Mouse (Mus musculus) gastrocnemius, postnatal 4 days (tissue): ENCODE measurements around the gene Atp6v0d1. TPM values are rescaled to one million over a fixed set of nuclear protein-coding genes. Genes with fewer than 3 reads are reported as not detected.
"Not testable (repeated sequence)": the region's sequence is repeated elsewhere in the genome, so short reads cannot be mapped to it uniquely, and the experiment has no call there.

Source experiments
- DNase-seq, 2 experiments: peaks; one replicate each; pipeline ENCODE4 v3.0.0; 2021 to 2022; ENCODE audit warnings: low spot score in 2 of 2, mixed read lengths in 2 of 2
- total RNA-seq, 2 experiments: library from RNA; stranded (reverse); gene quantifications; 2 replicates each; pipeline ENCODE4 v1.2.3; 2021

The Atp6v0d1 gene
- total RNA-seq, 2 experiments from 2014 or later, result 71.8 to 71.9 TPM

GRCm38 (mm10) chr8:105575538-105575937 lies 9.7 kb upstream of the Atp6v0d1 start:
- DNase-seq, result no peak

DNA sequence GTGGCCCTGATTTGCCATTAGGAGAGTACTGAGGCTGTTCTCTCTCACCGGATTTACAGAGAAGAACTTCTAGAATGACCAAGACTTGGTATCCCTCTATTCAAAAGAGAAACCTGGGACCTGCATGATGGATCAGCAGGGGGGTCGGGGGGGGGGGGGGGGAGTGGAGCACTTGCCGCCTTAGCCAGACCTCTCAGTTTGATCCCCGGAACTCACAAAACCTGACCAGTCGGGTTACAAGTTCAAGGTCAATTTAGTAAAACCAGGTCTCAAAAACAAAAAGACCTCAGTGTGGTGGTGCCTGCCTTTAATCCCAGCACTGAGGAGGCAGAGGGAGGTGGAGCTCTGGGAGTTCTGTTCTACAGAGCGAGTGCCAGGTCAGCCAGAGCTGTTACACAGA lies 8.9 kb upstream of the Atp6v0d1 start:
- DNase-seq, result no peak

GRCm38 (mm10) chr8:105573427-105573826 lies 7.6 kb upstream of the Atp6v0d1 start:
- DNase-seq, result peak in 1 of 2 experiments; percentile 42

- no peak for DNase-seq
Measured at GRCm38 (mm10) chr8:105571810-105572209, 6.0 kb upstream of the Atp6v0d1 start.

GRCm38 (mm10) chr8:105566703-105567595 lies 1.1 kb upstream of the Atp6v0d1 start:
- peak in 1 of 2 experiments; percentile 18 for DNase-seq

DNA sequence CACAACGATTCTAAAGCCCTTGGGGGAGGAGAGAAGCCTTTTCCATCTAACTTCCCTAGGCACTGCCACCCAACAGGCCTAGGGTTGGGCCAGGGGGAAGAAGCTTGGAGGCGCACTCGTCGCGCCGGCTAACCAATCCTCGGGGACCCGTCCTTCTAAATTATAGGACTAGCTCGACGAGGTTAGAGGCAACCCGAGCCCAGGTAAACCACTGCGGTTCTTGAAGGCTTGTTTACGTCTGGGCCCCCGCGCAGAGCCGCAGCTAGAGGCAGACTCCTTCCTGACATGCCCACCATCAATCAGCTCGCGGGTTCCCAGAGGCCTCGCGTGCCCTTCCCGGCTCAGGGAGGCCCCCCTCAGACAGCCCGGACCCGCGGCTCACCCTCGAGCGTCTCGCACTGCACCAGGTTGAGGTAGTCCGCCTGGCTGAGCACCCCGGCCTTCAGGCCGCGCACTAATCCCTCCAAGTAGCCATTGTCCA lies 406 bp downstream of the Atp6v0d1 start:
- peak in 1 of 2 experiments; percentile 29 for DNase-seq

DNA sequence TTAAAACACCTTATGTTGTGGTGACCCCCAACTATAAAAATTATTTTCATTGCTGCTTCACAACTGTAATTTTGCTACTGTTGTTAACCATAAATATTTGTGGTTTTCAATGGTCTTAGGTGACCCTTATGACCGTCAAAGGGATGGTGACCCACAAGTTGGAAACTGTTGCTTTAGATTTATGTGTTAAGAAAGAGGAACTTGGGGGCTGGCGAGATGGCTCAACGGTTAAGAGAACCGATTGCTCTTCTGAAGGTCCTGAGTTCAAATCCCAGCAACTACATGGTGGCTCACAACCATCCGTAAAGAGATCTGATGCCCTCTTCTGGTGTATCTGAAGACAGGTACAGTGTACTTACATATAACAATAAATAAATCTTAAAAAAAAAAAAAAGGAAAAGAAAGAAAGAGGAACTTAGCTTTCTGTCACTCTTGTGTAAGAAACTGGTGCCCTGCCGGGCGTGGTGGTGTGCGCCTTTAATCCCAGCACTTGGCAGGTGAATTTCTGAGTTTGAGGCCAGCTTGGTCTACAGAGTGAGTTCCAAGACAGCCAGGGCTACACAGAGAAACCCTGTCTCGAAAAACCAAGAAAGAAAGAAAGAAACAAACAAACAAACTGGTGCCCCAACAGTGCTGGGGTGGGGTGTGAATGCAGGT lies 1.1 kb downstream of the Atp6v0d1 start:
- not testable (repeated sequence) for DNase-seq

DNA sequence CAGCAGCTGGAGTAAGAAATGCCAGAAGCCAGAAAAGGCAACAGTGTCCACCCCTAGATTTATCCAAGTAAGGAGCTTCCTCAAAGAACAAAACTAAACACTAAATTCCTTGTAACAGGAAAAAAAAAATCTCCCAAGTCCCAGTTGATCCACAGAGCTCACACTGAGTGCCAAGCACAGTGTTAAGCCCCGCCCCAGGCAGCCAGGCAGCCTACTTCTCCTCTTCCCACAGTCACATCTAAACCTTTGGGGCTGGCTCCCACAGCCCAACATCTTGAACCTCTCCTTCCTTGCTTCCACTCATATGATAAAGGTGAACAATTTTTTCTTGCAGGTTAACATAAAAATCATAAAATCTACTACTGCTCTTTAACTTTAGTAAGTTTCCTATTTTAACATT lies 2.0 kb downstream of the Atp6v0d1 start:
- no peak for DNase-seq

- no peak for DNase-seq
Measured at GRCm38 (mm10) chr8:105562863-105563262, 3.0 kb downstream of the Atp6v0d1 start.

- no peak for DNase-seq
Measured at GRCm38 (mm10) chr8:105555230-105555629, 10.6 kb downstream of the Atp6v0d1 start.

DNA sequence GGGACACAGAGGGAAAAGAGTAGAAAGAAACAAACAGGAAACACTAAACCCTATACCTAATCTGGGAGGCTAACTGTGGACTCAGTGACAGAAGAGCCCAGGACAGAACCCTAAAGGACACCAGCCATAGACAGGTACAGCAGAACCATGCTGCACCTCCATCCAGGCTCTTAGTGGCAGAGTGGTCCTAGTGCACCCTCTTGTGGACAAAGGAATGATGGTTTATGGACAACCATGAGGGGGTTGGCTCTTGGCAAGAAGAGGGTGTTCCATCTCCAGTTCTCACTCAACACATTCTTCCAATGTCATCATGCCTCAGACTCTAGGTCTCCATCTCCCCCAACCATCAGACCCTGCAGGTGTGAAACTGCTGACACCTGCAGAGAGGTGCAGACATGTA lies 11.8 kb downstream of the Atp6v0d1 start:
- DNase-seq, result peak in 1 of 2 experiments; percentile 64

GRCm38 (mm10) chr8:105552824-105553223 lies 13.0 kb downstream of the Atp6v0d1 start:
- no peak for DNase-seq

DNA sequence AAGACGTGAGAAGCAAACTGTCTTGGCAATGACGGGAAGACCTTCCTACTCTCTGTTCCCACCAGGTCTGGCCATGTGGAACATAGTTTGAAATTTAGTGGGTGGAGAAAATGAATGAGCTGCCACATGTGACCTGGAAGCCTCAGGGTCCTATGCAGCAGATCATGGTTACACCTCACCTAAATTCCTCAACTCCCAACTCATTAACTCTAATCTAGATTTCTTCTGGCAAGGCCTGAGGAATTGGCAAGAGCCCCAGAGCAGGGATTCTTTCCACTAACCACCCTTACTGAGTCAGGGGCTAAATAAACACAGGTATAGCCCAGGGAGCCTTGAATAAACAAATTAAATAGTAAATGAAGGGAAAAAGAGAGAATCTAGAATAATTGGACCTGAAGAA lies 13.8 kb downstream of the Atp6v0d1 start:
- DNase-seq, result no peak

DNA sequence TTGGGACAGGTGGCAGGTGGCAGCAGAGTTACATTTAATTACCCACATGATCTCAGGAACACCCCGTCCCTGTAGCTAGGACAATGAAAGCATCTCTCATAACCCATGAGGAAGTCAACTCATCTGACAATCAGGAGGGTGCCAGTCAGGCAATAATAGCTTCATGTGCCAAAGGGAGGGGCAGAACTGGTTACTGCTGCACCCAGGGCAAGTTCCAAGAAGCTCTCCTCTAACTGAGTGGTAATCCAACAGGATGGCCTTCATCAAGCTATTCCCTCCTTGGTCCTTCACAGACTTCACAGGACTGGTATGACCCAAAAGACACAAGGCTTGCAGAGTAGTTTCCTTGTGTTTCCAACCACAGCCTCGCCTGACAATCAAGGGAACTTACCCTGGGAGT lies 15.8 kb downstream of the Atp6v0d1 start:
- DNase-seq, result no peak

- no peak for DNase-seq
Measured at GRCm38 (mm10) chr8:105549506-105549905, 16.3 kb downstream of the Atp6v0d1 start.

- DNase-seq, result no peak
Measured at GRCm38 (mm10) chr8:105546384-105547350, 19.2 kb downstream of the Atp6v0d1 start.

DNA sequence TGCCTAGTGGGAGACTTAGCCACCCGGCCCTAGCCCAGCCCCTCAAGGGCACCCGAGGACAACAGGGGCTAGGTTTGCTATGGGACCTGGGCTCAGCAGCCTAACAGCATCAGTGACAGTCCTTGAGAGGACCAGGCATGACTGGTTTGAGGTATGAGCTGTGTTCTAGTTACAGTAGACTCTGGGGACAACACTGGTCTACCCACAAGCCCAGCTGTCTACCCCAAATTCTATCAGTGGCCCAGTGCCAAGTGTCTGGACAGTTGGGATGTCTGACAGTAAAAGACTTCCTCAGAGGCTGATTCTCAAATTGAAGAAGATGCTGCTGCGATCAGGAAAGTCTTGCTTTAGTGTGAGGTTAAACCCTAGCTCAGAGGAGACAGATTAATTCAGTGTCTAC lies 20.6 kb downstream of the Atp6v0d1 start:
- peak in 1 of 2 experiments; percentile 44 for DNase-seq

DNA sequence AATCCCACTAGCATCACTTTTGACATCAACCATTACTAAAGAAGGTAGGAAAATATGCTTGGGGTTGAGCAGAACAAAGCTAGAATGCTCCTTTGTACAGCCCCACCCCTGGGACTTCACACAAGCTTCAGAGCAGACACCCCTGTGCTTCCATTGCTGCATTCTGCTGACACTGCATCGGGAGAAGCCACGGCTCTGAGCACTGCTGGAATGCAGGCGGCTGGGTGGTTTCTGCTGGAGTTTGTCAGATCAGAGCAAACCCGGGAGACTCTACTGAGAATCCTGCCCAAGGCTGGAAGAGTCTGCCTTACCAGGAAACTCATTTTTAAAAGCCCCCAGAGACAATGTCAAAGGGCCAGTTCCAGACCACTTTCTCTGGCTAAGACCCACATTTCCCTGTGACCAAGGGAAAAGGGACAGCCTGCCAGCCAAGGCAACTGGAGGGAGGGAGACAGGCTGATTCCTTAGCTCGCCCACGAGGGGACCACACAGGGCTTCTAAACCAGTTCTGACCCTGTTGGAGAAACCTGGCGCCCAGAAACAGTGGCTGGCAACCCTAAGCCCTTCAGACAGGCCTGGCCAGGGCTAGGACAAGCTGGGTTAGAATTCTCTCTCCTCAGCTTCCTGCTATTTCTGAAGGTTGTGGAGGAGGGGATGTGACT lies 21.2 kb downstream of the Atp6v0d1 start:
- DNase-seq, result no peak

- no peak for DNase-seq
Measured at GRCm38 (mm10) chr8:105543703-105544102, 22.1 kb downstream of the Atp6v0d1 start.

DNA sequence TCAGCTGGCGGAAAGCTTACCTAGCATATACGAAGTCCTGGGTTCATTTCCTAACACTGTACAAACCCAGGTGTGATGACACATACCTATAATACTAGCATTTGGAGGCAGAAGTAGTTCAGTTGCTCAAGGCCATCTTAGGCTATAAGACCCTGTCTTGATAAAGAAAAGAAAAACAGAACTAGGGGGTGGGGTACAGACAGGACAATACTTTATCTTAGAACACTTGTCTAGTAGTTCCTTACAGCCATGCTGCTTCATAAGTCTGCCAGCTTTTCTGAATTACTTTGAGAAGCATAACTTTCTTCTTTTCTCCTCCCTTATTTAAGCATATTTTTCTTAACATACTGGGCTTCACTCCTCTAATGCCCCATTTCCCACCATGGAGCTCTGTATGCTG lies 23.0 kb downstream of the Atp6v0d1 start:
- DNase-seq, result no peak
